Mouse (Mus musculus) liver, postnatal 0 days (tissue): ENCODE measurements around the gene Tns4.

Experiments
- CTCF ChIP-seq: sonication (generic); IDR thresholded peaks from 2 replicates; pipeline ENCODE4 v1.5.1; 2016; ENCODE audit warnings: antibody characterized with exemption, low read depth
- EP300 ChIP-seq: IDR thresholded peaks from 2 replicates; pipeline ENCODE4 v1.6.1; 2016; ENCODE audit warnings: antibody characterized with exemption, low read depth, mild to moderate bottlenecking

DNA sequence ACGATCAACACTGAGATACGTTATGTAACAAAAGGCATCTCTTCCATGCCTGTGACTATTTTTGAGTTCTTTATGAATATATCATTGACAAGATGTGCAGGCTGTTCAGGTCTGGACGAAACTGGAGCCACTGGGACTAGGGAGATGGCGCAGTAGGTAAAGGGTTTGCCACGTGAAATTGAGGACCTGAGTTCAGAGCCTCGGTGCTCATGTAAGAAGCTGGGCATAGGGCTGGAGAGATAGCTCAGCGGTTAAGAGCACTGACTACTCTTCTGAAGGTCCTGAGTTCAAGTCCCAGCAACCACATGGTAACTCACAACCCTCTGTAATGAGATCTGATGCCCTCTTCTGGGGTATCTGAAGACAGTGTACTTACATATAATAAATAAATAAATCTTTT lies 22.5 kb upstream of the Tns4 start:
- no peak for TF ChIP-seq EP300
- no peak for TF ChIP-seq CTCF
